Mouse (Mus musculus): ENCODE measurements around the gene Cep104. TPM values are rescaled to one million over a fixed set of nuclear protein-coding genes. Genes with fewer than 3 reads are reported as not detected.

Cep104 gene
- polyA plus RNA-seq, 1 experiment from 2014 or later: 20.4 TPM

DNA sequence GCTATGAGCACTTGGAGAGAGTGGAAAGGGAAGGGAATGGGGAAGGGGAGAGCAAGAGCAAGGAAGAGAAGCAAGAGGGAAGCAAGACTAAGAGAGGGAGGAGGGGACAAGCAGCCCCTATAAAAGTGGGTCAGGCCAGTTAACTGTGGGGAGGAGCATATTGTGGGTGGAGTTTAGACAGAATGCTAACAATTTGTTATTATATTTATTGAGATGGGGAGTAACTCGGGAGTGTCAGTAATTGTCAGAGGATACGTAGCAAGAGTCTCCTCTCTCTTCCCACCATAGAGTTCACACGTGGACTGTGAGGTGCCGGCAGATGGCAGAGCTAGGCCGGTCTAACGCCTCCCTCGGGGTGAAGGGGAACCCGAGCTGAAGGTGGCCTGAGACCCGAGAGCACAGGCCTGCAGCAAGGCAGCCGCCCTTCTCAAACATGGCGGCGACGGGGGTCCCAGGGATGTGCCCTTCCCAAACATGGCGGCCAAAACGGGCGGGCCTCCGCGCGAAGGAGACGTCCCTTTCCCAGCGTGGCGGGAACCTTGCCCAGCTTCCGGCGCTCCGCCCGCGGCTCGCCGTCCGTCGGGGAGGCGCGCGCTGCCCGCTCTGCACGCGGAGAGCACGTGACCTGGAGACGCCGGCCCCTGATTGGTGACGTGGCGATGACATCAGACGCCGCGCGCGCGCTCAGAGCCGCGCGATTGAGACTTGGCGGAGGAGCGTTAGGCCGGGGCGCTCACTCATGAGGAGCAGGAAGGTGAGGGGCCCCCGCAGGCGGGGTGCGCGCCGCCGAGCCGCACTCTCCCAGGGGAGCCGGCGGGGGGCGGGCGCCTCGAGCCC, 18.2 kb upstream of the Cep104 start, which contains the start of gene A430005L14Rik:
Gene A430005L14Rik, plus strand, starts transcription at position 669 of the 837 bp plus-strand sequence.
- WGBS: 2% methylated on average over 67 of the region's 67 CpGs
- Histone ChIP-seq H3K9ac (peak within 1 kb of the TSS; percentile 92), H3K4me3 (peak within 1 kb of the TSS; percentile 81), H3K9me3 (replicated peaks) (no peaks in the 10 kb centered on the region), H3K36me3 (ENCODE audit: poor library complexity, severe bottlenecking) (peaks cover 24% of the 10 kb centered on the region), H3K4me1 (peaks cover 24% of the 10 kb centered on the region), H3K27me3 (peaks cover 18% of the 10 kb centered on the region), H3K27ac (peak within 1 kb of the TSS; percentile 80), H3K4me2 (peak within 1 kb of the TSS; percentile 89)
- peak; percentile 95 for ATAC-seq

DNA sequence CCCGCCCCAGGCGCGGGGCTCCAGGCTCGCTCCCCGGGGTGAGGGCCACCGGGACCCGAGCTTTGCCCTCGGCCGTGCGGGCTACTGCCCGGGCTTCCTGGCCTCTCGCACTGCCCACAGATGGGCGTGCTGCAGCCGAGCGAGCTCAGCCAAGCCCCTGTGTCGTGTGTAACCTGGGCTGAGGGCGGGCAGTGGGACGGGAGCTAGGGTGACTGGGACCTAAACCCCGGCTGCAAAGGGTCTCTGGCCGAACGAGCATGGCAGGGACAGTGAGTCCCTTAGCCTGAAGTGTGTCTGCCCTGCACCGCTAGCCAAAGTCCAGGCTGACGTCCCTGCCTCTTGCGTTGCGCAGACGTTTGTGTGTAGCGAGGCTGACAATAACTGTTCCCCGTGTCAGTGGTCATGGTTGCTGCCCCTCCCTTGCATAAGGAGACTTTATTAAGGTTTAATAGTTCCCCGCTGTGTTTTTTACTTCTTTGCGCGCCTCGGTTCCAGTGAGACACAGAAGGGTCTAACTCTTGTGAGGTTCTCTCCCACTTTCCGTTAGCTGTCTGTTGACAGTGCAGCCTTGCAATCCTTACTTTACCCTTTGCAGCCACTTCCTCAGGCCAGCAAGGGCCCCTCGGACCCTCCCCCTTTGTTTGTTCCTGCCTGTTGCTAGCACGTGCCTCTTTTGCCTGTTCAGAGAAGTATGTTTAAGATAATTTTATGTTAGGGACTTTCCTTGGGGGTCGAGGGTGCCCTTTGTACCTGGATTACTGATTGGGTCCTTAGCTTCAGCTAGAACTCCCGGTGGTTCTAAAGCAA, 17.3 kb upstream of the Cep104 start:
- peaks cover 24% of the 10 kb centered on the region for H3K4me1 ChIP-seq
- H3K4me3 ChIP-seq: peak overlapping the region; percentile 81
- peaks cover 18% of the 10 kb centered on the region for H3K27me3 ChIP-seq
- peak overlapping the region; percentile 92 for H3K9ac ChIP-seq
- H3K9me3 ChIP-seq (replicated peaks): no peaks in the 10 kb centered on the region
- H3K4me2 ChIP-seq: peak overlapping the region; percentile 89
- ATAC-seq: peak; percentile 73
- H3K36me3 ChIP-seq (ENCODE audit: poor library complexity, severe bottlenecking): peaks cover 32% of the 10 kb centered on the region
- under 1% methylated on average over 37 of the region's 37 CpGs for WGBS
- H3K27ac ChIP-seq: peak overlapping the region; percentile 80

DNA sequence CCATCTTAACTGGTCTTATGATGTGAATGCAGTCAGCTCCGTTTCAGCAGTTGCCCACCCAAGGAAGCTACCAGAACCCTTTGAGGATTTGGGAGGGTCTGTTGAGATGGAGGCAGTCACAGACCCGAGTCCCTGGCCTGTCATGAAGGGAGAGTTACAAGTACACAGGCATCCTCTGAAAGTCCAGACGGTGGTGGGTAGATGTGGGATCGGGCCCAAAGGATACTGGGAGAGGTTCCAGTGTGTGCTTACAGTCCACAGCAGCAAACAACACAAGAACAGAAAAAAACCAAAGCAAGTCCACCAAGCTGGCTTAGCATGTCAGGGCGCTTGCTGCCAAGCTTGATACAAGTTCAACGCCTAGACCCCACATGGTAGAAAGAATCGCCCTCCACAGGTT, 12.4 kb upstream of the Cep104 start:
- peaks cover 75% of the 10 kb centered on the region for H3K36me3 ChIP-seq (ENCODE audit: poor library complexity, severe bottlenecking)

DNA sequence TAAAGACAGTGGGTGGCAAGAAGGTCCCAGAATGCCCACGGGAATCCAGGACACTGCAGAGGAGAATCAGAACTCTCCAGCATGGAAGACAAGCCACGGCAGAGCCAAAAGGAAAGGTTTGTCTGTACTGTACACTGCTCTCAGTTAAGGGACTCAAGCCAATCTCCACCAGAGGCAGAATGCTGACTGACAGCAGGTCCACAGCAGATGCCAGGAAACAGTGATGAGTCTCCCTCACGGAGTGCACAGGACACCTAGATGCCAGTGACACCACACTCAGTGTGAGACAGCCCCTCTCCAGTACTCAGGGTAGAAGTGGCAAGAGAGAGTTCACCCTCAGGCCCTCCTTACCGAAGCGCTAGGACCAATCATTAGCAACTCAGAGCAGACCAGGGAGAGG, 8.3 kb upstream of the Cep104 start:
- 90% methylated on average over 5 of the region's 5 CpGs for WGBS

More for the DNA sequence above, 12.4 kb upstream of the Cep104 start:
- no peak overlapping the region for H3K4me2 ChIP-seq
- no peak overlapping the region for H3K27ac ChIP-seq
- no peak overlapping the region for H3K9ac ChIP-seq
- H3K27me3 ChIP-seq: no peaks in the 10 kb centered on the region
- no peak overlapping the region for H3K4me3 ChIP-seq
- peaks cover 12% of the 10 kb centered on the region for H3K4me1 ChIP-seq
- no peaks in the 10 kb centered on the region for H3K9me3 ChIP-seq (replicated peaks)
- no peak for ATAC-seq
- 88% methylated on average over 7 of the region's 7 CpGs for WGBS

DNA sequence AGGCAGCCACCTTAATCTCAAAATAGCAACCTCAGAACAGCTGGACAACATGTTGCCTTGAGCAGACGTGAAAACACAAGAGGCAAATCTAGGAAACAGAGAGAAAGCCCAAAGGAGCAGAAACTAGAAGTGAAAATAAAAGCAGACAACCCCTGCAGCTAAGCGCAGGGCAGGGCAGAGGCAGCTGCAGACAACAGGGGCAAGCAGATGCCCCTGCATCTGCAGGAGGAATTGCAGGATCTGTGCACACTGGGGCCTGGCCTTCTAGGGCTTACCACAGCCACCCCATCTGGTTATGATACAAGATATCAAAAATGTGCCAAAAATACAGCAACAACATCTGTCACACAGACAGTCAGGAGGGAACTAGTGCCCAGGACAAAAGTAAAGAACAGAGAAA, 7.4 kb upstream of the Cep104 start:
- H3K4me3 ChIP-seq: no peak overlapping the region
- H3K36me3 ChIP-seq (ENCODE audit: poor library complexity, severe bottlenecking): peaks cover 81% of the 10 kb centered on the region
- H3K4me1 ChIP-seq: no peaks in the 10 kb centered on the region
- H3K27ac ChIP-seq: no peak overlapping the region
- ATAC-seq: no peak
- H3K27me3 ChIP-seq: no peaks in the 10 kb centered on the region
- H3K9ac ChIP-seq: no peak overlapping the region
- no peaks in the 10 kb centered on the region for H3K9me3 ChIP-seq (replicated peaks)
- WGBS: 80% methylated on average over 2 of the region's 2 CpGs
- H3K4me2 ChIP-seq: no peak overlapping the region

More for the DNA sequence above, 8.3 kb upstream of the Cep104 start:
- H3K9ac ChIP-seq: no peak overlapping the region
- H3K4me1 ChIP-seq: no peaks in the 10 kb centered on the region
- no peaks in the 10 kb centered on the region for H3K27me3 ChIP-seq
- no peak overlapping the region for H3K4me3 ChIP-seq
- H3K36me3 ChIP-seq (ENCODE audit: poor library complexity, severe bottlenecking): peaks cover 88% of the 10 kb centered on the region
- no peaks in the 10 kb centered on the region for H3K9me3 ChIP-seq (replicated peaks)
- H3K27ac ChIP-seq: no peak overlapping the region
- H3K4me2 ChIP-seq: no peak overlapping the region
- ATAC-seq: no peak

DNA sequence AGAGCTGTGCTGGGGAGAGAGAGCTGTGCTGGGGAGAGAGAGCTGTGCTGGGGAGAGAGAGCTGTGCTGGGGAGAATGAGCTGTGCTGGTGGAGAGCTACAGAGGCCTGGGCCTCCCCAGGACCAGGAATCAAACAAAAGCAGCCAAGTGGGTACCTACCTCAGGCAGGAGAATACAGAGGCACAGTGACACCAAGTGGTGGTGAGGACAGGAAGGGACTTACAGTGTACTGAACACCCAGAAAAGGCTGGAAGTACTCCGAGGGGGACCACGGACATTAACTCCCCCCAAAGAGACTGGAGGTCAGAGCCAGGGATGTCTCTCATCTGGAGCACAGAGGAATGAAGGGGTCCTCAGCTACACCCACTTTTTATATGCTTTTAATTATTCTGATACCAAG, 6.9 kb upstream of the Cep104 start:
- no peak for ATAC-seq
- Histone ChIP-seq H3K27ac (no peak overlapping the region), H3K4me2 (no peak overlapping the region), H3K36me3 (ENCODE audit: poor library complexity, severe bottlenecking) (peaks cover 76% of the 10 kb centered on the region), H3K4me3 (no peak overlapping the region), H3K9me3 (replicated peaks) (no peaks in the 10 kb centered on the region), H3K9ac (no peak overlapping the region), H3K27me3 (no peaks in the 10 kb centered on the region), H3K4me1 (0 out of 2 replicates have a peak, but pooled peaks cover 4% of the 10 kb centered on the region)
- 86% methylated on average over 2 of the region's 2 CpGs for WGBS

DNA sequence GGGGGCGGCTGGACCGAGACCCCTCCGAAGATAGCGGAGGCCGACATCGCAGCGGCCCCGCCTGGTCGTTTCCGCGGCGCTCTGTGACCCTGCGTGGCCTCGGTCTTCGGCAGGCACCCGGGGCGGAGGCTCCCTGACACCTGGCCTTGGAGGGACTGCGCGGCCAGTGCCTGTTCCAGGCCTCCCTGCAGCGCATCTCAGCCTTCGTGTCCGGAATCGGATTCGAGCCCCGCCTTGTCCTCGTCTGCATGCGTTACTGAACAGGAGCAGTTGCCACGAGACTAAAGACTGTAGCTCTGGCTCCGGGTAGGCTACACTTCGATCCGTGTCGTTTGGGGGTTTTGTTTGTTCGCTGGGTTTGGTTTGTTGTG, 283 bp downstream of the Cep104 start:
- ATAC-seq: peak; percentile 57
- Histone ChIP-seq H3K36me3 (ENCODE audit: poor library complexity, severe bottlenecking) (peaks cover 31% of the 10 kb centered on the region), H3K9me3 (replicated peaks) (no peaks in the 10 kb centered on the region), H3K4me1 (peaks cover 28% of the 10 kb centered on the region), H3K9ac (peak overlapping the region; percentile 90), H3K4me2 (peak overlapping the region; percentile 97), H3K27ac (peak overlapping the region; percentile 69), H3K27me3 (no peaks in the 10 kb centered on the region), H3K4me3 (peak overlapping the region; percentile 92)
- under 1% methylated on average over 30 of the region's 33 CpGs for WGBS

DNA sequence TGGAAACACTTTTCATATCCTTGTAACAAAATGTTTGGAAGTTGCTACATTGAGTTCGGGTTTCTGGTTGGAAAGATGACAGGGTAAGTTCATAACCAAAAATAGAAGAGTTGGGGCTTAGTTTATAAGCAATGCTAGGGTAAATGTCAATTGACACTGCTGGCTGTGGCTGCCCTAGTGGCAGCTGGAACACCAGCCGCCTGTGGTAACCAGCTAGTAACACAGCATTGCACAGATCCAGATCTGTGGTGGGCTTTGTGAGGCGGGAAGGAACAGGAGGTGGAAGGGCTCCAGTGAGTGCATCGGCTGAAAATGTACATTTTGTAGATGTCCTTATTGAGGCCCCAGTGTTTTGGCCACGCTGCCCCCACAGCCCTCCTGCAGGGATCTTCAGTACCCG, 774 bp downstream of the Cep104 start:
- 44% methylated on average over 6 of the region's 6 CpGs for WGBS
- ATAC-seq: no peak

DNA sequence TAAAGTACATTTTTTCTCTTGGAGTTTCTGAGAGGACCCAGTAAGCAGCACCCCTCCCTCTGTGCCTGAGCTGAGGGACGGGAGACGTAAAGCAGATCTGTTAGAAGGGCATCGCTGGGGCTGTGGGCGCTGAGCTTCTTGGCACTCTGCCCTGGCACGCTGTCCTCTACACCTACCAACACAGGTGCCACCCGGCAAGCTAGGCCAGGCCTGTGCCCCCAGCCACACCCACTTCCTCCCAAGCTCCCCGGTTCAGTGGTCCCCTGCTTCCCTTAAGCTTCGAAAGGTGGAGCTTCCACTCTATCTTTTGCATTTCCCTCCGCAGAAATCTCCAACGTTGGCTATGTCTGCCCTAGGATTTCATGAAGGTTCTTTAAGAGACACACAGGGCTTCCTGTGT, 4.2 kb downstream of the Cep104 start:
- no peak overlapping the region for H3K27ac ChIP-seq
- WGBS: 94% methylated on average over 10 of the region's 10 CpGs
- no peak overlapping the region for H3K9ac ChIP-seq
- no peak overlapping the region for H3K4me2 ChIP-seq
- no peaks in the 10 kb centered on the region for H3K9me3 ChIP-seq (replicated peaks)
- no peaks in the 10 kb centered on the region for H3K27me3 ChIP-seq
- no peak for ATAC-seq
- H3K4me3 ChIP-seq: no peak overlapping the region
- H3K36me3 ChIP-seq (ENCODE audit: poor library complexity, severe bottlenecking): peaks cover 54% of the 10 kb centered on the region
- H3K4me1 ChIP-seq: peaks cover 16% of the 10 kb centered on the region

More for the DNA sequence above, 774 bp downstream of the Cep104 start:
- Histone ChIP-seq H3K27ac (no peak overlapping the region), H3K4me2 (peak overlapping the region; percentile 97), H3K27me3 (no peaks in the 10 kb centered on the region), H3K36me3 (ENCODE audit: poor library complexity, severe bottlenecking) (peaks cover 31% of the 10 kb centered on the region), H3K9ac (peak overlapping the region; percentile 90), H3K4me3 (peak overlapping the region; percentile 92), H3K9me3 (replicated peaks) (no peaks in the 10 kb centered on the region), H3K4me1 (peaks cover 28% of the 10 kb centered on the region)

DNA sequence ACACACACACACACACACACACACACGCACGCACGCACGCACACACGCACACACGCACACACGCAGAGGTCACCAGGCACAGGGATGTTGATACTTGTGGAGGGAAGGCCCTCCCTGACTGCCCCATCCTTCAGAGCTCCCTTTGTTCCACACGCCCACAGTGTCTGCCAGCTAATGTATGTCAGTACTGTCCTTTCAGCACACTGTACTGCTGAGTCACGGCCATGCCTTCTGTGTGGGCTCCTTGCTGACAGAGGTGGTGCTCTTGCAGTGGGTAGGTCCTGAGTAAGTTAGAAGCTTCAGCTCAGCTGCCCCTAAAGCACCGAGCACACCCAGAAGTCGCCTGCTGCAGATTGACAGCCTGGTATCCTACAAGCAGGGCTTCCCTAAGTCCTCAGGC, 5.5 kb downstream of the Cep104 start:
- peaks cover 16% of the 10 kb centered on the region for H3K4me1 ChIP-seq
- H3K4me3 ChIP-seq: no peak overlapping the region
- no peak overlapping the region for H3K27ac ChIP-seq
- H3K9ac ChIP-seq: no peak overlapping the region
- H3K27me3 ChIP-seq: no peaks in the 10 kb centered on the region
- WGBS: 95% methylated on average over 11 of the region's 11 CpGs
- no peak overlapping the region for H3K4me2 ChIP-seq
- peaks cover 66% of the 10 kb centered on the region for H3K36me3 ChIP-seq (ENCODE audit: poor library complexity, severe bottlenecking)
- ATAC-seq: no peak
- H3K9me3 ChIP-seq (replicated peaks): no peaks in the 10 kb centered on the region

DNA sequence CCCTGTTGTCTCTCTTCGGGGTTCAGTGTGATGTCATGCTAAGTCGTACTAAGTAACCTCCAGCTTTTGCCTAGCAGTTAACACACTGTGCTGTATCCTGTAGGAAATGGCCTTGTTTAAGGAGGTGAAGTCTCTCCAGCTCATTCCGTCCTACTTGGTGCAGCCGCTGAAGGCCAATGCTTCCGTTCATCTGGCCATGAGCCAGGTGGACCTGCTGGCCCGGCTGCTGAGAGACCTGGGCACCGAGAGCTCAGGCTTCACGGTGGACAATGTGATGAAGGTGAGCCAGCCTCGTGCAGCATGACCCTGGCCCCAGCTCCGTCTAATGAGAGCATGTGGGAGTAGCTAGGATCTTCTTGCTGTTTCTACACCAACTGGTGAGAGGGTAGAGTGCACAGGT, 17.7 kb downstream of the Cep104 start:
- no peak overlapping the region for H3K27ac ChIP-seq
- H3K4me1 ChIP-seq: no peaks in the 10 kb centered on the region
- peaks cover 94% of the 10 kb centered on the region for H3K36me3 ChIP-seq (ENCODE audit: poor library complexity, severe bottlenecking)
- no peak overlapping the region for H3K4me2 ChIP-seq
- no peak for ATAC-seq
- H3K4me3 ChIP-seq: no peak overlapping the region
- WGBS: 94% methylated on average over 10 of the region's 10 CpGs
- H3K9ac ChIP-seq: no peak overlapping the region
- no peaks in the 10 kb centered on the region for H3K9me3 ChIP-seq (replicated peaks)
- H3K27me3 ChIP-seq: no peaks in the 10 kb centered on the region

DNA sequence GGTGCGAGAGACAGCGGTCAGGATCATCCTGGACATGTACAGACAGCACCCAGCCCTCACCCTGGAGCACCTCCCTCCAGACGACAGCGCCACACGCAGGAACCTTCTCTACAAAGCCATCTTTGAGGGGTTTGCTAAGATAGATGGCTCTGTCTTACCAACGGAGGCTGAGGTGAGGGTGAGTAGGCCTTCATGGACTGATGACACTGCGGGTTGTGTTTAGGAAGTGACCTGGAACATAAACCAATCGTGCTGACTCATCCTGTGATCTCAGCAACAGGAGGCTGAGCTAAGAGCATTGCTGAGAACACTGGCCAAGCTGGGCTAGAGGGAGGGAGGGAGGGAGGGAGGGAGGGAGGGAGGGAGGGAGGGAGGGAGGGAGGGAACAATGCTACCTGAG, 18.5 kb downstream of the Cep104 start:
- WGBS: 96% methylated on average over 8 of the region's 8 CpGs

More for the DNA sequence above, 18.5 kb downstream of the Cep104 start:
- Histone ChIP-seq H3K36me3 (ENCODE audit: poor library complexity, severe bottlenecking) (peaks cover 94% of the 10 kb centered on the region), H3K4me3 (no peak overlapping the region), H3K4me2 (no peak overlapping the region), H3K27ac (no peak overlapping the region), H3K9ac (no peak overlapping the region; the same call in 1 of the 2 replicates), H3K27me3 (no peaks in the 10 kb centered on the region), H3K4me1 (no peaks in the 10 kb centered on the region), H3K9me3 (replicated peaks) (no peaks in the 10 kb centered on the region)
- no peak for ATAC-seq
